Mouse (Mus musculus) adrenal gland, adult 10 weeks (tissue): ENCODE data around the gene Cobll1. TPM values are rescaled to one million over a fixed set of nuclear protein-coding genes. Genes with fewer than 3 reads are reported as not detected.

ENCODE experiments used
- polyA plus RNA-seq: library from polyadenylated mRNA; stranded (reverse); fragments of 350-450 nt; fragmentation: Illumina TruSeq; extraction: RNeasy Lipid Tissue Mini Kit (QIAGEN cat#74804); gene quantifications from one replicate; pipeline ENCODE4 v1.2.3, GENCODE M21; 2014; ENCODE audit warnings: low read depth, low replicate concordance

Gene Cobll1
- 600 TPM for polyA plus RNA-seq

DNA sequence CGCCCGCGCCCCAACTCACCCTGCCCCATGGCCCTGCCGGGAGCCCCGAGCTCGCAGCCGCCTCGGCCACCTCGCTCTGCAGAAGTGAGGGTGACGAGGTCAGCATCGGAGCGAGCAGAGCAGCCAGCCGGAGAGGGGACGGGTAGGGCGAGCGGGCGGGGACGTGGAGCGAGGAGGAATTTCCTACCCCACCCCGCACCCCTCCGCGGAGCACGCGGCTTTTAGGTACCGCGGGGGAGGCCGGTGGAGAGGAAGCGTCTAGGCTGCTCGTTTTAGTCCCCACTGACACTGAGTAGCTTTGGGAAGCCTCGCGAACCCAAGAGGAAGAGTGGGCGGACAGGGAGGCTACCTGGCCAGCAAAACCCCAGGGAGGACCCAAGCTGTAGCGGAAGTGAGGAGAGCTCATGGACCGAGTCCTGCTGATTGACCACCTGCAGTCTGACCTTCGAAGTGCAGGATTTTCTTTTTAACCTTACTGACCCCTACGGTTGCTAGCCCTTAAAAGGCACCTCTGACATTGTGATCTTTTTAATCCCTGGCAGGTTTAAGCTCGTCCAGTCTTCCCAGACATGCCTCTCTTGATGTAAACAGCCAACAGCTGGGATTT lies at the start of gene Cobll1:
Gene Cobll1 (minus strand): TSS at position 440 of the 607 bp plus-strand sequence.

Other genes with a start within 250 kb of the Cobll1 start
- 74.8 TPM for gene Grb14, start 214.4 kb downstream of the Cobll1 start, polyA plus RNA-seq
- gene Slc38a11, start 124.6 kb upstream of the Cobll1 start, polyA plus RNA-seq: 148 TPM